Comparison of ENCODE assay signal across 9 mouse cellular contexts in the genomic region with DNA sequence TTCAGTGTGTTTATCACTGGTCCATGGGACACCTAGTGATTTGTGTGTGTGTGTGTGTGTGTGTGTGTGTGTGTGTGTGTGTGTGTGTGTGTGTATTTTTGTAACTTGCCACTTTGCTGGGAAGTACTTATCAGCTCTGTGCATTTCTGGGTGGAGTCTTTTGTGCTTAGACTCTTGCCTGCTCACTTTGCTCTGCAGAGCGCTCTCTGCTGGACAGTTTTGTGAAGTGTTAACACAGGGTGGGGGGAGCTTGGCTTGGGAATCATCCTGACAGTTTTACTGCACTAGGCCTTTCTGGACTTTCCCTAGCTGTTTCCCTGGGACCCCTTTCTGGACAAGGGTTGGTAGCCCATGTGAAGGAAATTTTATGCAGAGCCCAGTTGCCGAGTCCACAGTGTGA. TPM values are rescaled to one million over a fixed set of nuclear protein-coding genes. Genes with fewer than 3 reads are reported as not detected.
A peak's percentile ranks its signal among the peaks of the same experiment; 100 is the strongest.
DNase-seq lines count a peak whose midpoint lies in the region; ATAC-seq lines count a peak whose summit lies in the region.
"Had no signal": no experiment of that assay in that cellular context is flagged by ENCODE, and none has a peak within 500 bp of the region (broad histone marks: within the 10 kb centered on the region; RNA-seq: fewer than 3 reads in every experiment).

No protein-coding gene starts in this region.

- H3K4me2 ChIP-seq in embryonic facial prominence, embryonic 14.5 days (ENCODE audit: low read depth, low read length) = no peak overlapping the region
- no peak overlapping the region for H3K4me2 ChIP-seq in neural tube, embryonic 11.5 days (ENCODE audit: low read depth)
- H3K4me2 ChIP-seq: embryonic facial prominence, embryonic 13.5 days had no signal

- no peak overlapping the region for H3K4me3 ChIP-seq in embryonic facial prominence, embryonic 14.5 days (ENCODE audit: low read depth, low read length)
- H3K4me3 ChIP-seq in limb, embryonic 10.5 days = no peak overlapping the region
- no peak overlapping the region for H3K4me3 ChIP-seq in neural tube, embryonic 11.5 days (ENCODE audit: low read depth, low read length)
- H3K4me3 ChIP-seq: embryonic facial prominence, embryonic 13.5 days had no signal

- peak; percentile 58 for DNase-seq in layer of hippocampus, adult 11-12 months (ENCODE audit: low spot score)
- no peak for DNase-seq in layer of hippocampus, adult 9-10 months (ENCODE audit: low spot score)
- DNase-seq in NIH3T3 (ENCODE audit: low read depth) = peak; percentile 89
- peak; percentile 79 for DNase-seq in embryonic facial prominence, embryonic 14.5 days (ENCODE audit: low spot score)
- peak; percentile 73 to 84 for DNase-seq in heart, postnatal 10 days
- DNase-seq in limb, embryonic 10.5 days (ENCODE audit: low spot score) = peak; percentile 71
- DNase-seq in neural tube, embryonic 11.5 days (ENCODE audit: low spot score) = peak; percentile 75

- no peaks in the 10 kb centered on the region for H3K36me3 ChIP-seq in embryonic facial prominence, embryonic 14.5 days (ENCODE audit: control insufficient read depth, insufficient read depth, low read length)
- H3K36me3 ChIP-seq in limb, embryonic 10.5 days = no peaks in the 10 kb centered on the region
- H3K36me3 ChIP-seq in neural tube, embryonic 11.5 days (ENCODE audit: control insufficient read depth, insufficient read depth, low read length) = no peaks in the 10 kb centered on the region
- H3K36me3 ChIP-seq: embryonic facial prominence, embryonic 13.5 days had no signal

- 19% methylated on average over 2 of the region's 2 CpGs for WGBS in embryonic facial prominence, embryonic 14.5 days
- 17% methylated on average over 2 of the region's 2 CpGs for WGBS in limb, embryonic 10.5 days
- WGBS in neural tube, embryonic 11.5 days = 26% methylated on average over 2 of the region's 2 CpGs

- H3K4me1 ChIP-seq in embryonic facial prominence, embryonic 14.5 days (ENCODE audit: control insufficient read depth, insufficient read depth, low read length) = peaks cover 3% of the 10 kb centered on the region; the same call in 1 of the 2 replicates
- H3K4me1 ChIP-seq in limb, embryonic 10.5 days = peaks cover 8% of the 10 kb centered on the region; the same call in 1 of the 2 replicates
- no peaks in the 10 kb centered on the region for H3K4me1 ChIP-seq in neural tube, embryonic 11.5 days (ENCODE audit: control insufficient read depth, insufficient read depth, low read length)

- intact Hi-C loops in heart, postnatal 10 days (cut with DNase I) = no loop called here

- no peaks in the 10 kb centered on the region for H3K9me3 ChIP-seq in embryonic facial prominence, embryonic 14.5 days (ENCODE audit: control insufficient read depth, low read length)
- no peaks in the 10 kb centered on the region for H3K9me3 ChIP-seq in limb, embryonic 10.5 days (replicated peaks)
- H3K9me3 ChIP-seq in neural tube, embryonic 11.5 days (ENCODE audit: control insufficient read depth, low read length) = no peaks in the 10 kb centered on the region
- H3K9me3 ChIP-seq: embryonic facial prominence, embryonic 13.5 days had no signal

- peak; percentile 37; the same call in 1 of the 2 replicates for ATAC-seq in embryonic facial prominence, embryonic 14.5 days (ENCODE audit: low read depth)
- no peak for ATAC-seq in neural tube, embryonic 11.5 days (ENCODE audit: insufficient read depth, low FRiP score, low TSS enrichment)
- no peak for ATAC-seq in erythroid progenitor cell, adult 5-6 weeks (replicated peaks; ENCODE audit: low FRiP score, poor library complexity, severe bottlenecking)

- H3K27me3 ChIP-seq in embryonic facial prominence, embryonic 14.5 days (replicated peaks; ENCODE audit: control insufficient read depth, insufficient read depth, low read length) = no peaks in the 10 kb centered on the region; the same call in 1 of the 2 replicates
- H3K27me3 ChIP-seq in limb, embryonic 10.5 days (ENCODE audit: low read depth, poor library complexity, severe bottlenecking) = peaks cover 50% of the 10 kb centered on the region
- H3K27me3 ChIP-seq in neural tube, embryonic 11.5 days (ENCODE audit: control insufficient read depth, insufficient read depth, low read length) = no peaks in the 10 kb centered on the region

- H3K27ac ChIP-seq in embryonic facial prominence, embryonic 14.5 days (replicated peaks; ENCODE audit: low read depth, low read length) = no peak overlapping the region
- no peak overlapping the region for H3K27ac ChIP-seq in limb, embryonic 10.5 days
- no peak overlapping the region for H3K27ac ChIP-seq in neural tube, embryonic 11.5 days (ENCODE audit: low read depth, low read length)

- H3K9ac ChIP-seq in embryonic facial prominence, embryonic 14.5 days (ENCODE audit: low read depth, low read length) = no peak overlapping the region
- H3K9ac ChIP-seq in neural tube, embryonic 11.5 days (ENCODE audit: low read length) = no peak overlapping the region
- H3K9ac ChIP-seq: embryonic facial prominence, embryonic 13.5 days had no signal

RNA-seq across cellular contexts. Expression of a gene that starts 12.0 kb away (rescaled TPM):
- polyA plus RNA-seq in embryonic facial prominence, embryonic 14.5 days (2014; fragmentation: Nextera tagmentation; extraction: Ambion mirVana) = 141 and 161 TPM in 2 replicates
- 10 to 100 TPM; 84.1 to 87.8 TPM for total RNA-seq in heart, postnatal 10 days (2021)
- 206 and 213 TPM in 2 replicates for polyA plus RNA-seq in limb, embryonic 10.5 days (2016; fragmentation: Nextera tagmentation; extraction: Ambion mirVana)
- polyA plus RNA-seq in neural tube, embryonic 11.5 days (2014; fragmentation: Nextera tagmentation; extraction: Ambion mirVana) = 192 and 200 TPM in 2 replicates
- 12.6 and 19.7 TPM in 2 replicates for total RNA-seq in erythroid progenitor cell, adult 5-6 weeks (2015; ENCODE audit: low replicate concordance)
- total RNA-seq in erythroid progenitor cell, adult 5-6 weeks (2017; ENCODE audit: low replicate concordance) = 20.8 and 23.1 TPM in 2 replicates
